Mouse (Mus musculus) myocyte (in vitro differentiated cells): ENCODE data around the gene Coro2a. TPM values are rescaled to one million over a fixed set of nuclear protein-coding genes. Genes with fewer than 3 reads are reported as not detected.

Experiments used
- H3K27me3 ChIP-seq: one replicate; pipeline ENCODE4 v1.6.1; 2011; ENCODE audit not compliant: control insufficient read depth, insufficient read depth, insufficient read length
- H3K36me3 ChIP-seq: one replicate; pipeline ENCODE4 v1.6.1; 2011; ENCODE audit not compliant: control insufficient read depth, insufficient read depth
- H3K4me2 ChIP-seq: one replicate; pipeline ENCODE4 v1.6.1; 2011; ENCODE audit warnings: low read depth, control low read depth
- H3K4me3 ChIP-seq: one replicate; pipeline ENCODE4 v1.5.1; 2011; ENCODE audit warnings: mild to moderate bottlenecking, control low read depth, moderate library complexity
- H3K79me2 ChIP-seq: one replicate; pipeline ENCODE4 v1.6.1; 2011; ENCODE audit not compliant: control insufficient read depth, insufficient read depth
- H3ac ChIP-seq: one replicate; pipeline ENCODE4 v1.6.1; 2011; ENCODE audit not compliant: control insufficient read depth, insufficient read length
- CEBPB ChIP-seq: IDR thresholded peaks from 2 replicates; pipeline ENCODE4 v1.6.1; 2011; ENCODE audit warnings: mild to moderate bottlenecking, moderate library complexity; ENCODE audit not compliant: poor library complexity, insufficient read depth, severe bottlenecking
- E2F4 ChIP-seq: IDR thresholded peaks from one replicate; pipeline ENCODE4 v1.6.1; 2011; ENCODE audit warnings: mild to moderate bottlenecking, control low read depth, moderate library complexity; ENCODE audit not compliant: insufficient read depth
- MAX ChIP-seq: IDR thresholded peaks from one replicate; pipeline ENCODE4 v1.6.1; 2011; ENCODE audit warnings: low read depth, mild to moderate bottlenecking, control low read depth
- MYOD1 ChIP-seq, 3 experiments: IDR thresholded peaks; one replicate each; pipeline ENCODE4 v1.6.1; 2011; ENCODE audit warnings: control low read depth in 2 of 3, low read depth in 2 of 3, mild to moderate bottlenecking in 2 of 3, moderate library complexity in 1 of 3; ENCODE audit not compliant: insufficient read length in 2 of 3, control insufficient read depth in 1 of 3
- MYOG ChIP-seq, 3 experiments: IDR thresholded peaks; one replicate each; pipeline ENCODE4 v1.6.1; 2011; ENCODE audit warnings: control low read depth in 2 of 3, low read depth in 2 of 3, mild to moderate bottlenecking in 2 of 3; ENCODE audit not compliant: insufficient read length in 2 of 3, control insufficient read depth in 1 of 3, insufficient read depth in 1 of 3
- POLR2A ChIP-seq: IDR thresholded peaks from one replicate; pipeline ENCODE4 v1.6.1; 2011; ENCODE audit warnings: low read depth, mild to moderate bottlenecking, control low read depth, moderate library complexity; ENCODE audit not compliant: insufficient read length
- POLR2AphosphoS2 ChIP-seq: IDR thresholded peaks from one replicate; pipeline ENCODE4 v1.6.1; 2011; ENCODE audit warnings: low read depth, control low read depth; ENCODE audit not compliant: insufficient read length
- REST ChIP-seq: IDR thresholded peaks from one replicate; pipeline ENCODE4 v1.6.1; 2011; ENCODE audit warnings: mild to moderate bottlenecking, control low read depth, moderate library complexity; ENCODE audit not compliant: insufficient read depth, insufficient read length
- SRF ChIP-seq: IDR thresholded peaks from one replicate; pipeline ENCODE4 v1.6.1; 2011; ENCODE audit warnings: low read depth; ENCODE audit not compliant: control insufficient read depth, insufficient read length
- TCF12 ChIP-seq: IDR thresholded peaks from one replicate; pipeline ENCODE4 v1.6.1; 2011; ENCODE audit warnings: mild to moderate bottlenecking, control low read depth; ENCODE audit not compliant: poor library complexity, insufficient read depth, severe bottlenecking
- TCF3 ChIP-seq: IDR thresholded peaks from one replicate; pipeline ENCODE4 v1.6.1; 2011; ENCODE audit warnings: low read depth, control low read depth; ENCODE audit not compliant: insufficient read length
- USF1 ChIP-seq: IDR thresholded peaks from one replicate; pipeline ENCODE4 v1.6.1; 2011; ENCODE audit warnings: low read depth, mild to moderate bottlenecking, control low read depth, moderate library complexity
- polyA plus RNA-seq: library from polyadenylated mRNA; unstranded; fragments of >200 nt; fragmentation: generic; extraction: Trizol; gene quantifications from one replicate; pipeline ENCODE4 v1.2.1, GENCODE M21; 2012; ENCODE audit warnings: missing spikeins

Coro2a gene
- polyA plus RNA-seq, 1 experiment = 0.30 TPM

DNA sequence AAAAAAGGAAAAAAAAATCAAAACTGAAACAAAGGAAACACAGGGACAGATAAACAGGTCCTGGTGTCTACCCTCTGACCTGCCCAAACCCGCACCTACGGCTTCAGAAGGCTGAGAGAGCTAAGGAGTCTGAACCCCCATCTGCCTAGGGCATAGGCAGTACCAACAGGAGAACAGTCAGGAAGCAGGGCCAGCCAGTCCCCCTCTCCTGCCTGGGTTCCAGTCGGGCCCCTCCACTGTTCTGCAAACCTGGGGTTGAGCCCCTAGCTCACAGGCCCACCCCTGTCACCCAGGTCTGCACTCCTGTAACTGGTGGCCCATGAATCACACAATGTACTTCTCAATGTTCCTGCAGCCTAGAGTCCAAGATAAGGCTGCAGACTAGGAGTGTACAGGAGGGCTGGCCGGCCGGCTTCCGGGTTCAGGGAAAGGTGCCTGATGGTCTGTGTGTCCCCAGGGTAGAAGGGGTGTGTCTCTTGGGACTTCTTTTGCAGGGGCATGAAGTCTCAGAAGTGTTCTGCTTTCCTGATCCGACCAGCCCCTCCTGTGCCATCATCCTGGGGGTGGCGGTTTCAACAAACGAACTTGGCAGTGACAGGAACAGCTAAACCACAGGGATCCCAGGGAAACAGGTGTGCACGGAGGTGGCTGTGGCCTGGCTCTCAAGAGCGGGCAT lies 4.6 kb downstream of the Coro2a start:
- no peak overlapping the region for H3K4me2 ChIP-seq
- TF ChIP-seq USF1 = no peak
- no peak for TF ChIP-seq MYOD1 (IDR thresholded peaks at IDR 0.05; ENCODE audit: control insufficient read depth in 1 of 3, insufficient read length in 2 of 3, low read depth in 2 of 3)
- TF ChIP-seq MAX = no peak
- no peak for TF ChIP-seq MYOG (IDR thresholded peaks at IDR 0.05; ENCODE audit: control insufficient read depth in 1 of 3, insufficient read depth in 1 of 3, insufficient read length in 2 of 3, low read depth in 2 of 3)
- no peak for TF ChIP-seq POLR2A
- no peak for TF ChIP-seq REST
- TF ChIP-seq TCF3 = no peak
- TF ChIP-seq SRF = no peak
- TF ChIP-seq E2F4 = no peak
- no peak for TF ChIP-seq TCF12
- TF ChIP-seq POLR2AphosphoS2 = no peak
- TF ChIP-seq CEBPB = no peak
- H3K36me3 ChIP-seq = no peaks in the 10 kb centered on the region
- H3K4me3 ChIP-seq = no peak overlapping the region
- no peak overlapping the region for H3ac ChIP-seq
- H3K79me2 ChIP-seq = no peaks in the 10 kb centered on the region
- peaks cover 30% of the 10 kb centered on the region for H3K27me3 ChIP-seq

DNA sequence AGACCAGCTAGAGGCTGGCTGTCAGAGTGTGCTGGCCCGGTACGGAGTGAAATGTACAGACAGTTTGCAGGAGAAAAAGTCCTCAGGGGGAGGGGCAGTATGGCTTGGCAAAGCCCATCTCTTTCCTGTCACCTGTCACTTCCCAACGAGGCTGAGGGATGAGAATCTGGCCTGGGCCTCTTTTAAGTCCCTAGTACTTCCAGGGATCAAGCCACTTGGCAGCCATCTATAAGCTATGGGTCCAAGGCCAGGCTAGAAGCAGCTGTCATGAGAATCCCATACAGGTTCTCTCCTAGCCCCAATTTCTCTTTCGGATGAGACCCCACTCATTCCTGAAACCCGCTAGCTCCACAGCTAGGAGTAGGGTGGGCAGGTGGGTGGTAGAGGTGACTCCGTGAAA lies 5.6 kb downstream of the Coro2a start:
- no peak for TF ChIP-seq USF1
- TF ChIP-seq MAX = no peak
- TF ChIP-seq CEBPB = no peak
- no peak for TF ChIP-seq MYOD1 (IDR thresholded peaks at IDR 0.05; ENCODE audit: control insufficient read depth in 1 of 3, insufficient read length in 2 of 3, low read depth in 2 of 3)
- no peak for TF ChIP-seq POLR2AphosphoS2
- TF ChIP-seq POLR2A = no peak
- TF ChIP-seq E2F4 = no peak
- no peak for TF ChIP-seq TCF3
- no peak for TF ChIP-seq SRF
- no peak for TF ChIP-seq REST
- TF ChIP-seq TCF12 = no peak
- H3K79me2 ChIP-seq = no peaks in the 10 kb centered on the region
- no peak overlapping the region for H3K4me3 ChIP-seq
- H3K27me3 ChIP-seq = peaks cover 22% of the 10 kb centered on the region
- no peak overlapping the region for H3ac ChIP-seq
- no peak overlapping the region for H3K4me2 ChIP-seq
- no peaks in the 10 kb centered on the region for H3K36me3 ChIP-seq

DNA sequence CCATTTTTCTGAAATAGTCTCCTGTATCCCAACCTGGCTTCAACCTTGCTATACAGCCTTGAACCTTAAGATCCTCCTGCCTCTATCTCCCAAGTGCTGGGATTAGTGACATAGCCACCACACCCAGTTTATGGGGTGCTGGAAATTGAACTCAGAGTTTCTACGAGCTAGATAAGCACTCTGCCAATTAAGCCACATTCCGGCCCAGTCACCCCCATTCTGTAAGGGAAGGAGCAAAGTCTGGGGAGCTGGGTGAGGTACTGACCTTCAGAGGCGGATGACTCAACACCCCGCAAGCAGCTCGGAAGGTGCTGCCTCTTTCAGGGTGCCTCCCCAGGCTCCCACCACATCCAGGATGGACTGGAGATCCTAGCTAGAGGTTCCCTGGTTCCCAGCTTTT lies 7.9 kb downstream of the Coro2a start:
- Histone ChIP-seq H3K79me2 (no peaks in the 10 kb centered on the region), H3ac (no peak overlapping the region), H3K4me3 (no peak overlapping the region), H3K36me3 (no peaks in the 10 kb centered on the region), H3K27me3 (peaks cover 15% of the 10 kb centered on the region), H3K4me2 (no peak overlapping the region)
- TF ChIP-seq TCF12 (no peak), POLR2AphosphoS2 (no peak), E2F4 (no peak)

DNA sequence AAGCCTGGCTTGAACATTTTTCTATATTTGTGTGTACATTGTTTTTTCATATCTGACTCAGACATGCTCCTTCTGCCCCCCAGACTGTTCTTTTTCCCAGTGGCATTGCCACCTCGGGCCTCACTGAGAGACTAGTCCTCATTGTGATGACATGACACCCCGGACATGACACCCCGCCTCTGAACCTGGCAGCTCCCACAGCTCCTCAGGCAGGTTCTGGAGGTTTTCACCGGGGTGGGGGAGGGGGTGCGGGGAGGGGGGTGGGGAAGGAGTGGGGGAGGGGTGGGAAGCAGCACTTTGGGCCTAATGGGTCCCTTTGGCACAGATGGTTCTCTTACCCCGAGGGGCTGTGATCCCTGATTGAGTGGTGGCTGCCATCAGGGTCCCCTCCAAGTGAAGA lies 8.5 kb downstream of the Coro2a start:
- Histone ChIP-seq H3K27me3 (peaks cover 11% of the 10 kb centered on the region), H3K4me3 (no peak overlapping the region), H3K4me2 (no peak overlapping the region), H3ac (no peak overlapping the region), H3K36me3 (no peaks in the 10 kb centered on the region), H3K79me2 (no peaks in the 10 kb centered on the region)
- TF ChIP-seq MYOD1 (IDR thresholded peaks at IDR 0.05; ENCODE audit: control insufficient read depth in 1 of 3, insufficient read length in 2 of 3, low read depth in 2 of 3) = no peak
- TF ChIP-seq TCF12 = no peak
- TF ChIP-seq CEBPB = no peak

DNA sequence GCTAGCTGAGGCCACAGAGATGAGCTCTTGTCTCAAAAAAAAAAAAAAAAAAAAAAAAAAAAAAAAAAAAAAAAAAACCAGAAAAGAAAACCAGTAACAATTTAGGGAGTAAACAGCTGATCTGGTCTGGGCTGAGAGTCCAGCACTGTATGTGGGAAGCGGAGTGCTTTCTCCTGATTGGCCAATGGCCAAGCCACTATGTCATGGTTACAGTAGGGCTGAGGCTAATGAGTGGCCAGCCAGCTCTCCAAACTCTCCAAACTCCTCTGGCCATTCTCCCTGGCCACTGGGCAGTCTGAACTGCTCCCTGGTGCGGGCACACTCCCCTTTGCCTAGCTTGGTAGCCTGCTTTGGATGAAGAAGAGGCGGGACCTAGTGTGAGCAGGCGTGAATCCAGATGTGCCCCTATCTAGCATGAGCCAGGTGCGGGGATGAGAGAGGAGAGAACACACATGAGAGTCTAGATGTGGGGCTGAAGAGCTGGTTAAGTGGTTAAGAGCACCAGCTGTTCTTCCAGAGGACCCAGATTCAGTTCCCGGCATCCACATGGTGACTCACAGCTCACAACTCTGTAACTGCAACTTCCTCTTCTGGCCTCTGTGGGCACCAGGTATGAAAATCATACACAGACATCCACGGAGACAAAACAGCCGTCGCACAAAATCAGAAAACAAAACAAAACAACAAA lies 10.0 kb downstream of the Coro2a start:
- H3ac ChIP-seq = no peak overlapping the region
- no peak overlapping the region for H3K4me3 ChIP-seq

More for the DNA sequence above, 10.0 kb downstream of the Coro2a start:
- H3K4me2 ChIP-seq = no peak overlapping the region
- TF ChIP-seq POLR2A (no peak), SRF (no peak), TCF12 (no peak), TCF3 (no peak), MAX (no peak), E2F4 (no peak), CEBPB (no peak), POLR2AphosphoS2 (no peak), MYOD1 (IDR thresholded peaks at IDR 0.05; ENCODE audit: control insufficient read depth in 1 of 3, insufficient read length in 2 of 3, low read depth in 2 of 3) (no peak), MYOG (IDR thresholded peaks at IDR 0.05; ENCODE audit: control insufficient read depth in 1 of 3, insufficient read depth in 1 of 3, insufficient read length in 2 of 3, low read depth in 2 of 3) (no peak), USF1 (no peak), REST (no peak)
- H3K79me2 ChIP-seq = no peaks in the 10 kb centered on the region
- no peaks in the 10 kb centered on the region for H3K36me3 ChIP-seq
- H3K27me3 ChIP-seq = peaks cover 5% of the 10 kb centered on the region
